Mouse (Mus musculus) embryonic facial prominence, embryonic 13.5 days (tissue): Measurements from ENCODE around the gene Gm20498. TPM values are rescaled to one million over a fixed set of nuclear protein-coding genes. Genes with fewer than 3 reads are reported as not detected.
A peak's percentile ranks its signal among the peaks of the same experiment; 100 is the strongest.
"Not testable (repeated sequence)": the region's sequence is repeated elsewhere in the genome, so short reads cannot be mapped to it uniquely, and the experiment has no call there.

Experiments used
- ATAC-seq: fragments of 200-750 bp; cut with Nextera tagmentation; 2 replicates; pipeline ENCODE4 v1.8.0; 2017; ENCODE audit warnings: low read depth; ENCODE audit not compliant: insufficient number of reproducible peaks, insufficient read depth, low FRiP score, low TSS enrichment
- H3K27ac ChIP-seq: fragments of 300-500 bp; sonication (generic); 2 replicates; pipeline ENCODE4 v1.5.1; 2015; ENCODE audit warnings: moderate library complexity, mild to moderate bottlenecking, inconsistent platforms
- H3K27me3 ChIP-seq: fragments of 300-500 bp; sonication (generic); 2 replicates; pipeline ENCODE4 v1.6.1; 2015; ENCODE audit warnings: mild to moderate bottlenecking, inconsistent platforms
- H3K36me3 ChIP-seq: fragments of 300-500 bp; sonication (generic); 2 replicates; pipeline ENCODE4 v1.6.1; 2015; ENCODE audit warnings: mild to moderate bottlenecking, inconsistent platforms
- H3K4me1 ChIP-seq: fragments of 300-500 bp; sonication (generic); 2 replicates; pipeline ENCODE4 v1.6.1; 2015; ENCODE audit warnings: inconsistent platforms
- H3K4me2 ChIP-seq: fragments of 300-500 bp; sonication (generic); 2 replicates; pipeline ENCODE4 v1.6.1; 2015; ENCODE audit warnings: moderate library complexity, mild to moderate bottlenecking, inconsistent platforms
- H3K4me3 ChIP-seq: fragments of 300-500 bp; sonication (generic); 2 replicates; pipeline ENCODE4 v1.5.1; 2015; ENCODE audit warnings: mild to moderate bottlenecking, inconsistent platforms
- H3K9ac ChIP-seq: fragments of 300-500 bp; sonication (generic); 2 replicates; pipeline ENCODE4 v1.6.1; 2015; ENCODE audit warnings: mild to moderate bottlenecking, inconsistent platforms
- H3K9me3 ChIP-seq: fragments of 300-500 bp; sonication (generic); 2 replicates; pipeline ENCODE4 v1.6.1; 2016; ENCODE audit warnings: inconsistent platforms
- WGBS: fragments of 180-500 bp; shearing (Covaris S2); methylation state at CpG from one replicate; pipeline ENCODE4 v1.1.7; 2015; ENCODE audit warnings: mixed read lengths; 5-methylcytosine and 5-hydroxymethylcytosine counted together
- polyA plus RNA-seq: library from polyadenylated mRNA; unstranded; fragments of >200 nt; fragmentation: Nextera tagmentation; extraction: Ambion mirVana; gene quantifications from 2 replicates; pipeline ENCODE4 v1.2.1, GENCODE M21; 2015

The Gm20498 gene
- polyA plus RNA-seq, 1 experiment from 2014 or later: 22.7 TPM

DNA sequence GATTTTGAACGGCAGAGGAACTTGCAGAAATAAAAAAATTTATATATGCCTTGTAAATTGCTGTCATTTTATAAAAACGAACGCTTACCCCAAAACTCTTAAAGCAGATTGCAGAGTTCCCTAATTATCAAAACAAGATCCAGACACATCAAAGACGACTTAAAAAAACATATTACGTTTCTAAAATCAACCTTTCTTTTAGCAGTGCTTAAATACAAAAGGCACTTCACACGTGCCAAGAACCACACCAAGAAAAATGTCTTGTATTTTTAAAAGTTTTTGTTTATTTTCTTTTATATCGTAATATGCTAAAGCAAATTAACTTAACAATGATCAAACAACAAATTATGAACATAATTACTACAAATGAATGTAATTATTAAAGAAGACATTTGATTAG lies 48.5 kb downstream of the Gm20498 start:
- Histone ChIP-seq H3K4me2 (peak overlapping the region; percentile 65), H3K27me3 (no peaks in the 10 kb centered on the region), H3K4me3 (peak overlapping the region; percentile 71), H3K9me3 (no peaks in the 10 kb centered on the region), H3K9ac (peak overlapping the region; percentile 82), H3K4me1 (no peaks in the 10 kb centered on the region), H3K27ac (peak overlapping the region; percentile 96; the same call in 1 of the 2 replicates), H3K36me3 (no peaks in the 10 kb centered on the region)
- ATAC-seq: no peak
- WGBS: under 1% methylated on average over 7 of the region's 7 CpGs

DNA sequence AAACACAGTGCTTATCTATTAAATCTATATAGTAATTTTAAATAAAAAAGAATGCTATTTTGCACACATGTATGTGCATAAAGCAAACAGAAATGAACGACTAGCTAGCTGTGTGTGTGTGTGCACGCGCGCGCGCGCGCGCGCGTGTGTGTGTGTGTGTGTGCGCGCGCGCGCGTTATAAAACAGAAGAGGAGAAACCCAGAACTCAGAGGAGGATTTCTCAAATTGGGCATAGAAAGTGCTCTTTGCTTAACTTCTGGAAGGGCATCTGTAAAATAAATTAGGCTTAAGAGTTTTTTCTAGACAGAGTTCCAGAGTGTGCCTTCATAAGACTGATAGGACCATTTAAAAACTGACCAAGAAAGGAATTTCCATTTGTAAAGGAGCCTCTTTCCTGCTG lies 49.0 kb downstream of the Gm20498 start:
- WGBS: 45% methylated on average over 17 of the region's 17 CpGs
- no peaks in the 10 kb centered on the region for H3K36me3 ChIP-seq
- H3K27me3 ChIP-seq: no peaks in the 10 kb centered on the region
- H3K4me3 ChIP-seq: peak overlapping the region; percentile 71
- no peaks in the 10 kb centered on the region for H3K9me3 ChIP-seq
- H3K4me1 ChIP-seq: no peaks in the 10 kb centered on the region
- H3K27ac ChIP-seq: no peak overlapping the region
- peak overlapping the region; percentile 59 for H3K9ac ChIP-seq
- H3K4me2 ChIP-seq: peak overlapping the region; percentile 65
- no peak for ATAC-seq

DNA sequence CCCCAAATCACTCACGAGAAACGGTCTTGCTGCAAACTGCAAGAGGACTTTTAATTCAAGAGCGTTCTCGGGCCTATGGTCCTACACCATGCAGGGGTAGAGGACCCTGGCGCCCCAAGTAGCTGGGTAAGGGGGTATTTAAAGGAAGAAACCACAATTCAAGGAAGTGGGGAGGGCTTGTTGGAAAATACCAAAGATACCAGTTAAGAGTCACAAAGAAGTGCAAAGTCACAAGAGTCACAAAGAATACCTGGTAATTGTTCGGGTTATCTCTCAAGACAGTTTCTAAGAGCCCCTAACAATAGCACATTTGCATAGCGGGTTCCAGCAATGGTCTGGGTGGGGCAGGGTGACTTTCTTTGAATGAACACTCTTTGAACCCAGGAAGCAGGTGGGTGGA lies 73.7 kb downstream of the Gm20498 start:
- not testable (repeated sequence) for H3K4me3 ChIP-seq, H3K36me3 ChIP-seq, H3K4me1 ChIP-seq, H3K27me3 ChIP-seq, H3K27ac ChIP-seq, H3K4me2 ChIP-seq, H3K9ac ChIP-seq, ATAC-seq
- H3K9me3 ChIP-seq: peaks cover 17% of the 10 kb centered on the region; the same call in 1 of the 2 replicates
- 96% methylated on average over 7 of the region's 7 CpGs for WGBS

DNA sequence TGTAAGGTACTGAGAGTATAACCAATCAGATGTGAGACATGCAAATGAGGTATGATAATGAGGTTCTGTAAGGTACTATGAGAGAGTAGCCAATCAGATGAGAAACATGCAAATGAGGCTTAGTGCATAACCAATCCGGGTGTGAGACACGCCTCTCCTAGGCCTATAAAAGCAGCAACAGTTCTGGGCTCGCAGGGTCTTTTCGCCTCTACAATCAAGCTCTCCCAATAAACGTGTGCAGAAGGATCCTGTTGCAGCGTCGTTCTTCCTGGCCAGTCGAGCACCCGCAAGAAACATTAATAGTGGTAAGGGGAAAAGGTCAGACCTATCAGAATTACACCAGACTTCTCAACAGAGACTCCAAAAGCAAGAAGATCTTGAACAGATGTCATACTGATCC lies 93.7 kb downstream of the Gm20498 start:
- 92% methylated on average over 9 of the region's 9 CpGs for WGBS
- H3K27me3 ChIP-seq, H3K4me1 ChIP-seq, H3K27ac ChIP-seq, ATAC-seq, H3K9me3 ChIP-seq, H3K9ac ChIP-seq, H3K4me3 ChIP-seq, H3K36me3 ChIP-seq, H3K4me2 ChIP-seq: not testable (repeated sequence)

DNA sequence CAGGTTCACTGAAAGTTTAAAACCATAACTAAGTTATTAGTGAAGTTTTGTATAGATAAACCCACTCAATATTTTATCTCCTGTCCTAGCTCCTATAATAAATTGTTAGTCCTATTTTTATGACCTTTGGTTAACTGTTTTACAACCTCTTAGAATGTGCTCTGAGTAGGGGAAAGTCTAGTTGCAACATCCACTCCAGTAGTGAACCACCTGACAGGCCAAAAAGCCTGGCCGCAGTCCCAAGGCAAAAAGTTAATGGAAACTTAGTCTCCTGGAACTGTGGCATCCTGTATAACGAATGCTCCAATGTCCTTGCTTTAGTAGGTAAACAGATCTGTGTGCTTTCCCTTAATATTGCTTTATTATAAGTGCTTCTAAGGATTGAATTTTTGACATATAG lies 97.9 kb downstream of the Gm20498 start:
- H3K4me2 ChIP-seq, H3K27ac ChIP-seq, H3K4me3 ChIP-seq, H3K9ac ChIP-seq, ATAC-seq, H3K4me1 ChIP-seq, H3K27me3 ChIP-seq, H3K9me3 ChIP-seq: not testable (repeated sequence)
- 98% methylated on average over 2 of the region's 2 CpGs for WGBS
- peaks cover 17% of the 10 kb centered on the region for H3K36me3 ChIP-seq

DNA sequence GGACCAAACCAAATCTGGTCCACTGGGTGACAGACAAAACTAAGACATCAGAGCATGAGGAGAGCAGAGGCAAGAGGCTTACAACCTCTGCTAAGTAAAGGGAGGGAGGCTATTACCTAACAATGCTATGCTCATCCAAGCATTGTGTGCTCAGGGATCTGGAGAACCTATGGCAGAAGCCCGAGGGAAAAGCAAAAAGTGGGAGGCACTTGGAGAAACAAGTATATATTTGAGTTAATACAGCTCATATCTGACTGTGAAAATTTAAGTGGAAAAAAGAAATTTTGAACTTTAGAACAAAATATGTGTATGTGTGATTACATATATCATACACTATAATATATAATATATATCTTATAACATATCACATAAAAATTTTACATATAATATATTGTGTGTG lies 110.9 kb downstream of the Gm20498 start, which contains the start of gene Adam4:
Adam4 (minus strand) TSS at position 101 of the 400 bp plus-strand sequence.
- Histone ChIP-seq H3K4me2 (no peak within 1 kb of the TSS), H3K36me3 (peaks cover 20% of the 10 kb centered on the region), H3K4me3 (no peak within 1 kb of the TSS), H3K4me1 (no peaks in the 10 kb centered on the region), H3K27ac (no peak within 1 kb of the TSS), H3K27me3 (no peaks in the 10 kb centered on the region), H3K9me3 (peaks cover 10% of the 10 kb centered on the region), H3K9ac (no peak within 1 kb of the TSS)
- 80% methylated on average over 1 of the region's 1 CpGs for WGBS
- no peak for ATAC-seq

DNA sequence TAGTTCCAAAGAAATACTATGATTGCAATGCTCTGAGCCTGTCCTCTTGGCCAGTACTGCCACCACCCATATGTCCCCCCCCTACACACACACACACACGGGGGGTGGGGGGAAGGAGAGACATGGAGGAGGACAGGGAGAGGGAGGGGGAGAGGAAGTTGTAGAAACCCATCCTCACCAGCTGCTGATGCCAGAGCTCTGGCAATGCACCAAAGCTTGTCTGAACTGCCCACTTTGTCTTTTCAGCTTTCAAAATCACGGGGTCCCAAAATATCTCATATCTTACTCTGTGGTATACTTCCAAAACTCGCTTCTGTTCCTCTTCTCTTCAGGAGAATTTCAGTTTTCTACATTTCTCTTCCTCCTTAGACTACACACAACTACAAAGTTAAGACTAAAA lies 119.5 kb downstream of the Gm20498 start:
- H3K36me3 ChIP-seq: no peaks in the 10 kb centered on the region
- no peaks in the 10 kb centered on the region for H3K27me3 ChIP-seq
- ATAC-seq: no peak
- WGBS: 78% methylated on average over 3 of the region's 3 CpGs
- H3K4me3 ChIP-seq: no peak overlapping the region
- no peaks in the 10 kb centered on the region for H3K9me3 ChIP-seq
- no peaks in the 10 kb centered on the region for H3K4me1 ChIP-seq
- H3K27ac ChIP-seq: no peak overlapping the region
- no peak overlapping the region for H3K4me2 ChIP-seq
- no peak overlapping the region for H3K9ac ChIP-seq

DNA sequence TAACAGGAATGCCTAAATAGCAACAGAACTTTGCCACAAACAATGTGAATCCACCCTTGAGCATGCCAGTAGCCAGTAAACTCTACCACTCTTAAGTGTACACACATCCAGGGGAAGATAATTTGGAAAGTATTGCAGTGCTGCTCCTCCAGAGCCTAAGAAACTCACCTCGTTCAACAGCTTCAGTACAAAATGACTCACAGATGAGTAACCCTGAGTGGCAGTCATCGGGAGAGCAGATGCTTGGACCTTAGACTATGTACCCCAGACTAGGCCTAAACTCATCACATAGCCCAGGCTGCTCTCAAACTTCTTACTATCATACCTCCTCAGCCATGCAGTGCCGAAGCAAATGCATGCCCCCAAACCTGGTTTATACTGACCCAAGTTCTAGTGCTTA lies 123.7 kb downstream of the Gm20498 start:
- no peak overlapping the region for H3K4me2 ChIP-seq
- 75% methylated on average over 3 of the region's 3 CpGs for WGBS
- no peak for ATAC-seq

DNA sequence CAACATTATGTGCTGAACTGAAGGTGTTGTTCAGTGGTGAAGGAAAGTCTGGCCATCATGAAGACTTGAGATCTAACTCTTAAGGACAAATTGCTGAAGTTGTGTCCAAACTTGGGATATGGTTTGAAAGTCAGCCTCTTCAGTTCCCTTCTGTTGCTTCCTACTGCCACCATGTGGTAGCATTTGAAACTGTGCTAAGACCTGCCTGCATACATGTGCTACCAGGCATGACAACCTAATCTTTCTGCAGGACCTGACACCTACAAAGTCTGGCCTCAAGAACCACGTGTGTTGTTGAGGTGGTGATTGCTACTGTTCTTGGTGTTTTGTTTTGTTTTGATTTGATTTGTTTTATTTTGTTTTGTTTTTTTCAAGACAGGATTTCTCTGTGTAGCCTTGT lies 130.5 kb downstream of the Gm20498 start:
- Histone ChIP-seq H3K9ac (no peak overlapping the region), H3K4me3 (no peak overlapping the region), H3K36me3 (no peaks in the 10 kb centered on the region), H3K27me3 (no peaks in the 10 kb centered on the region), H3K9me3 (no peaks in the 10 kb centered on the region), H3K27ac (no peak overlapping the region), H3K4me2 (no peak overlapping the region), H3K4me1 (no peaks in the 10 kb centered on the region)
- 17% methylated on average over 1 of the region's 1 CpGs for WGBS
- ATAC-seq: no peak

More for the DNA sequence above, 123.7 kb downstream of the Gm20498 start:
- no peaks in the 10 kb centered on the region for H3K27me3 ChIP-seq
- H3K4me3 ChIP-seq: no peak overlapping the region
- no peaks in the 10 kb centered on the region for H3K4me1 ChIP-seq
- H3K9ac ChIP-seq: no peak overlapping the region
- no peaks in the 10 kb centered on the region for H3K36me3 ChIP-seq
- no peak overlapping the region for H3K27ac ChIP-seq
- H3K9me3 ChIP-seq: no peaks in the 10 kb centered on the region

DNA sequence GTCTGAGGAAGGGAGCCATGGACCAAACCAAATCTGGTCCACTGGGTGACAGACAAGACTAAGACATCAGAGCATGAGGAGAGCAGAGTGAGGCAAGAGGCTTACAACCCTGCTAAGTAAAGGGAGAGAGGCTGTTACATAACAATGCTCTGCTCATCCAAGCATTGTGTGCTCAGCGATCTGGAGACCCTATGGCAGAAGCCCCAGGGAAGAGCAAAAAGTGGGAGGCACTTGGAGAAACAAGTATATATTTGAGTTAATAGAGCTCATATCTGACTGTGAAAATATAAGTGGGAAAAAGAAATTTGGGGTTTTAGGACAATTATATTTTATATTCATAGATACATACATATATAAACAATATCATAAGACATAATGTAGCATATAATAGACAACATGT lies 153.3 kb downstream of the Gm20498 start, which contains the start of gene Gm4787:
Gm4787 (minus strand) TSS at position 101 of the 400 bp plus-strand sequence.
- H3K36me3 ChIP-seq, ATAC-seq, H3K4me1 ChIP-seq, H3K4me2 ChIP-seq, H3K9ac ChIP-seq, H3K27me3 ChIP-seq, H3K27ac ChIP-seq, H3K4me3 ChIP-seq, H3K9me3 ChIP-seq: not testable (repeated sequence)
- 62% methylated on average over 1 of the region's 1 CpGs for WGBS

DNA sequence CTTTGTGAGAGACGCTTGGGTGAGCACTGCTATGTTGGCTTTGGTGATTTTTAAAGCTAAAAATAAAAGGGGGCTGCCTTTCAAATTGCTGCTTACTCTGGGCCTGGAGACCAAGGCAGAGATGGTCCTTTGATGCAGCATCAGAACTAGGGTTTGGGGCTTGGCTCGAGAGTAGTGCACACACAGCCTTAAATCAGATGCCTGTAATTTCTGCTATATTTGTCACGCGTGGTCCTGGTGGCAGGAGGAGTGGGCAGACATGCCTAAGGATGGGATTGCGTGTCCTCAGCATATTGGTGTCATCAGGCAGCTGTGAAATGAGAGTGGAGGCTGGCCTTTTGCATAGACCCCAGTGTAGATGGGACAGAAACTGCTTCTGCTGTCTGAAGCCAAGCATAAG lies 198.9 kb downstream of the Gm20498 start:
- Histone ChIP-seq H3K36me3 (no peaks in the 10 kb centered on the region), H3K9me3 (no peaks in the 10 kb centered on the region), H3K27ac (no peak overlapping the region), H3K27me3 (peaks cover 41% of the 10 kb centered on the region), H3K4me2 (peak overlapping the region; percentile 100), H3K4me1 (peaks cover 17% of the 10 kb centered on the region), H3K9ac (no peak overlapping the region), H3K4me3 (peak overlapping the region; percentile 64; the same call in 1 of the 2 replicates)
- peak; percentile 23; the same call in 1 of the 2 replicates for ATAC-seq
- WGBS: 66% methylated on average over 5 of the region's 5 CpGs

DNA sequence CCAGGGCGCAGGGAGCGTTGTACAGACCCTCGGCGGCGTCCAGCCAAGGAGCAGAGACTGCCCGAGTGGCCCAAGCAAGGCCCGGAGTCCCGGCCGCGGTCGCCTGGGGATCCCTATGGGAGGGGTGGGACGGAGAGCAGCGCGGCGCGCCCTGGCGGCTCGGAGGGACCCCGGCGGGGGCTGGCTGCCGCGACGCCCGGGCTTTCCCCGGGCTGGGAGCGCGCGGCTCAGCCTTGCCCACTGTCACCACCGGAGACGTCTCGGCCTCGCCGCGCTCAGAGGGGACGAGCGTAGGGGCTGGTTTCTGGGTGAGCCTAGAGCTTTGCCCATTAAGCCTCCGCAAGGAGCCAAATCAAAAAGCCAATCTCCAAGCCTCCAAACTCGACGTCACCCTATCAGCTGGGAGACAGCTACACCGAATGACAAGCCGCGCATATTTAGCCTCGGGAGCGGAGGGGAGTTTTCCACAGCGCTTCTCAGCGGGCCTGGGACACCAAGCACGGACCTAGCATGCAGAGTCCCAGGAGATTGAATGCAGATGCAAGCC lies 199.8 kb downstream of the Gm20498 start, which contains the start of gene Slc8a3:
Slc8a3 (minus strand) TSS at position 306 of the 547 bp plus-strand sequence.
- under 1% methylated on average over 47 of the region's 47 CpGs for WGBS
- no peaks in the 10 kb centered on the region for H3K9me3 ChIP-seq
- H3K4me3 ChIP-seq: peak within 1 kb of the TSS; percentile 64
- peaks cover 17% of the 10 kb centered on the region for H3K4me1 ChIP-seq
- peak within 1 kb of the TSS; percentile 83 for H3K9ac ChIP-seq
- H3K27ac ChIP-seq: peak within 1 kb of the TSS; percentile 75
- H3K36me3 ChIP-seq: no peaks in the 10 kb centered on the region
- H3K27me3 ChIP-seq: peaks cover 41% of the 10 kb centered on the region
- peak within 1 kb of the TSS; percentile 100 for H3K4me2 ChIP-seq
- ATAC-seq: peak; percentile 40; the same call in 1 of the 2 replicates
